Mouse (Mus musculus) spleen, postnatal 14 days (tissue): ENCODE measurements around the gene Pde11a.

Experiments used
- DNase-seq, 2 experiments: peaks; one replicate each; pipeline ENCODE4 v3.0.0; 2021 to 2022; ENCODE audit warnings: low spot score in 2 of 2

Pde11a gene

GRCm38 (mm10) chr2:75959850-75960365 lies 378.7 kb downstream of the Pde11a start:
- no peak for DNase-seq

GRCm38 (mm10) chr2:75959183-75959849 lies 379.3 kb downstream of the Pde11a start:
- DNase-seq, result no peak

DNA sequence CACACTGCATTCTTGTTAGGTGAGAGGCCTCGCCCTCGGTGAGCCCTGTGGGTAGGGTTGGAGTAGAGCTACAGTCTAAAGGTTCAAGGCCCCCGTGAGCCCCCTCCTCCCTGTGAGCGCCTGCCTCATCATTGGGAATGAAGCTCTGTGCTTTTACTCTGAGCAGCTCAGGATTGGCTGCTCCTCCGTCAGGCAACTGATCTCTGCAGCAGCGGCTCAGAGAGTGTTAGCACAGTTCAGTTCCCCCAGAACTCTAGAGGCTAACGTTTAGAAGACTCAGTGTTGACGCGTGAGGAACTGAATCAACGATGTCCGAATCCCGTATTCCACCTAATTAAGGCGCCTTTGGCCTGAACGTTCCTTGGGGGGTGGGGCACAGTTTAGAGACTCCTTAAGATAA lies 382.9 kb downstream of the Pde11a start:
- no peak for DNase-seq

DNA sequence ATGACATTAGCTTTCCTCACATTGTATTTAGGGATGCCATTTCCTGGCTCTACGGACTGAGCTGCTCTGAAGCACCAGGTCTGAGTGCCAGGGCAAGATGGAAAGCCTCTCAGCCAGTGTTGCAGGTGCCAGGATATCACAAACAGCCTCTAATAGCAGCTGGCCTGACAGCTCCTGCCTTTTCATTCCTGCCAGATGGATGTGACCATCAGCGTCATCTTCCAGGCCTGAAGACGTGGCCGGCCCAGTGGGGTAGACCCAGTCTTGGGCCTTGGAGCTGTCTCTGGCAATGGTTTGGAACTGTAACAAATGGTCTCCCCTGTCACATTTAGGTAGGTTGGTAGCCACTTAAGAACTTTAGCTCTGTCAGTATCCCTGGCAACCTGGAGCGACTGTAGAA lies 385.3 kb downstream of the Pde11a start:
- no peak for DNase-seq

- no peak for DNase-seq
Observed at GRCm38 (mm10) chr2:75950685-75951084, 387.9 kb downstream of the Pde11a start.
